Mouse (Mus musculus): Measurements from ENCODE around the gene Mcam. TPM values are rescaled to one million over a fixed set of nuclear protein-coding genes. Genes with fewer than 3 reads are reported as not detected.
"Not testable (repeated sequence)": the region's sequence is repeated elsewhere in the genome, so short reads cannot be mapped to it uniquely, and the experiment has no call there.

Mcam gene
- polyA plus RNA-seq, 1 experiment, result 14.3 TPM

- TF ChIP-seq POLR2A (IDR thresholded peaks at IDR 0.05; ENCODE audit: control insufficient read depth, low read depth, low read length), result no peak
- peak; percentile 58; the same call in 1 of the 2 replicates for TF ChIP-seq CTCF (IDR thresholded peaks at IDR 0.05; ENCODE audit: control insufficient read depth, insufficient read depth, insufficient replicate concordance, low read depth, low read length)
- Histone ChIP-seq H3K36me3 (ENCODE audit: control insufficient read depth, insufficient read depth, low read length) (no peaks in the 10 kb centered on the region; the same call in 1 of the 2 replicates), H3K27me3 (ENCODE audit: control insufficient read depth, insufficient read depth, low read length) (no peaks in the 10 kb centered on the region), H3K27ac (ENCODE audit: control insufficient read depth, insufficient read depth, low read depth, low read length) (no peak overlapping the region), H3K4me1 (ENCODE audit: control insufficient read depth, insufficient read depth, low read length) (peaks cover 26% of the 10 kb centered on the region), H3K4me3 (ENCODE audit: control insufficient read depth, low read depth, low read length) (no peak overlapping the region)
Observed at GRCm38 (mm10) chr9:44109360-44110095, 24.7 kb upstream of the Mcam start.

GRCm38 (mm10) chr9:44111909-44112308, 22.4 kb upstream of the Mcam start:
- peaks cover 27% of the 10 kb centered on the region for H3K4me1 ChIP-seq (ENCODE audit: control insufficient read depth, insufficient read depth, low read length)

GRCm38 (mm10) chr9:44113105-44113789, 21.0 kb upstream of the Mcam start, which contains the start of the genes Gm49380 and Rnf26:
TSS of gene Gm49380 (minus strand) at chr9:44113500.
TSS of gene Rnf26 (minus strand) at chr9:44113517.
- Histone ChIP-seq H3K4me3 (ENCODE audit: control insufficient read depth, low read depth, low read length) (peak within 1 kb of the TSS; percentile 89), H3K27ac (ENCODE audit: control insufficient read depth, insufficient read depth, low read depth, low read length) (peak within 1 kb of the TSS; percentile 73), H3K36me3 (ENCODE audit: control insufficient read depth, insufficient read depth, low read length) (no peaks in the 10 kb centered on the region; the same call in 1 of the 2 replicates), H3K4me1 (ENCODE audit: control insufficient read depth, insufficient read depth, low read length) (peaks cover 14% of the 10 kb centered on the region), H3K27me3 (ENCODE audit: control insufficient read depth, insufficient read depth, low read length) (no peaks in the 10 kb centered on the region)
- TF ChIP-seq POLR2A (IDR thresholded peaks at IDR 0.05; ENCODE audit: control insufficient read depth, low read depth, low read length), result peak; percentile 78
- no peak for TF ChIP-seq CTCF (IDR thresholded peaks at IDR 0.05; ENCODE audit: control insufficient read depth, insufficient read depth, insufficient replicate concordance, low read depth, low read length)

More at GRCm38 (mm10) chr9:44111909-44112308, 22.4 kb upstream of the Mcam start:
- not testable (repeated sequence) for H3K4me3 ChIP-seq (ENCODE audit: control insufficient read depth, low read depth, low read length); H3K27me3 ChIP-seq (ENCODE audit: control insufficient read depth, insufficient read depth, low read length); H3K27ac ChIP-seq (ENCODE audit: control insufficient read depth, insufficient read depth, low read depth, low read length); H3K36me3 ChIP-seq (ENCODE audit: control insufficient read depth, insufficient read depth, low read length)

GRCm38 (mm10) chr9:44114453-44114852, 19.8 kb upstream of the Mcam start:
- Histone ChIP-seq H3K27ac (ENCODE audit: control insufficient read depth, insufficient read depth, low read depth, low read length) (no peak overlapping the region), H3K36me3 (ENCODE audit: control insufficient read depth, insufficient read depth, low read length) (no peaks in the 10 kb centered on the region; the same call in 1 of the 2 replicates), H3K4me3 (ENCODE audit: control insufficient read depth, low read depth, low read length) (peak overlapping the region; percentile 89; the same call in 1 of the 2 replicates), H3K4me1 (ENCODE audit: control insufficient read depth, insufficient read depth, low read length) (peaks cover 3% of the 10 kb centered on the region), H3K27me3 (ENCODE audit: control insufficient read depth, insufficient read depth, low read length) (no peaks in the 10 kb centered on the region)
- no peak for TF ChIP-seq POLR2A (IDR thresholded peaks at IDR 0.05; ENCODE audit: control insufficient read depth, low read depth, low read length)
- no peak for TF ChIP-seq CTCF (IDR thresholded peaks at IDR 0.05; ENCODE audit: control insufficient read depth, insufficient read depth, insufficient replicate concordance, low read depth, low read length)

DNA sequence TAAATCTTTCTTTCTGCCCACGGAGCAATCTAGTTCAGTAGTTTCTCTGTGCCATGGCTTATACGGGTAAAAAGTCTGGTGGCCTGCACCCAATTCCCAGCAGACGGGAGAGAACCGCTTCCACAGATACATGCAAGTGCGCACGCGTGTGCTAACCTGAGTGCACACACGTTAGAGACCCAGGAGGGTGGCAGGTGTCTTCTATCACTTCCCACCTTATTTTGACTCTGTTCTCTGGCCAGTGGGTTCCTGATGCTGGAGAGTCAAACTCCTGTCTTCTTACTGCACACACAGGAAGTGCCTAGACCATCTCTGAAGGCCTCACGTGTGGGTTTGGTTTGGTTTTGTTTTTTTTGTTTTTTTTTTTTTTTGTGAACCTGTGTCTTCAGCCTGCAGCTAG, 18.7 kb upstream of the Mcam start:
- Histone ChIP-seq H3K36me3 (ENCODE audit: control insufficient read depth, insufficient read depth, low read length) (no peaks in the 10 kb centered on the region), H3K4me3 (ENCODE audit: control insufficient read depth, low read depth, low read length) (no peak overlapping the region; the same call in 1 of the 2 replicates), H3K4me1 (ENCODE audit: control insufficient read depth, insufficient read depth, low read length) (peaks cover 3% of the 10 kb centered on the region), H3K27me3 (ENCODE audit: control insufficient read depth, insufficient read depth, low read length) (no peaks in the 10 kb centered on the region), H3K27ac (ENCODE audit: control insufficient read depth, insufficient read depth, low read depth, low read length) (no peak overlapping the region)
- TF ChIP-seq CTCF (IDR thresholded peaks at IDR 0.05; ENCODE audit: control insufficient read depth, insufficient read depth, insufficient replicate concordance, low read depth, low read length) (no peak), POLR2A (IDR thresholded peaks at IDR 0.05; ENCODE audit: control insufficient read depth, low read depth, low read length) (no peak)

DNA sequence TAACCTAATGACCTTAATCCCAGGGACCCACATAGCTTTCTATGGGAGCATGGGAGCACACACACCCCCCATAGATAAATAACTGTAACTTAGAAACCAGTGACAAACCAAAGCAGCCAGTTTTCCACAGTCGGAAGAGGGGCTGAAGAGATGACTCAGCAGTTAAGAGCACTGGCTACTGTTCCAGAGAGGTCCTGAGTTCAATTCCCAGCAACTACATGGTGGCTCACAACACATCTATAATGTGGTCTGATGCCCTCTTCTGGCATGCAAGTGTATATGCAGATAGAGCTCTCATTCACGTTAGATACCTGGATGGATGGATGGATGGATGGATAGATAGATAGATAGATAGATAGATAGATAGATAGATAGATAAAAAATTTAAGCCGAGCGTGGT, 18.1 kb upstream of the Mcam start:
- Histone ChIP-seq H3K4me3 (ENCODE audit: control insufficient read depth, low read depth, low read length) (no peak overlapping the region), H3K36me3 (ENCODE audit: control insufficient read depth, insufficient read depth, low read length) (no peaks in the 10 kb centered on the region), H3K27me3 (ENCODE audit: control insufficient read depth, insufficient read depth, low read length) (no peaks in the 10 kb centered on the region), H3K4me1 (ENCODE audit: control insufficient read depth, insufficient read depth, low read length) (peaks cover 3% of the 10 kb centered on the region), H3K27ac (ENCODE audit: control insufficient read depth, insufficient read depth, low read depth, low read length) (no peak overlapping the region)
- TF ChIP-seq POLR2A (IDR thresholded peaks at IDR 0.05; ENCODE audit: control insufficient read depth, low read depth, low read length) (no peak), CTCF (IDR thresholded peaks at IDR 0.05; ENCODE audit: control insufficient read depth, insufficient read depth, insufficient replicate concordance, low read depth, low read length) (no peak)

DNA sequence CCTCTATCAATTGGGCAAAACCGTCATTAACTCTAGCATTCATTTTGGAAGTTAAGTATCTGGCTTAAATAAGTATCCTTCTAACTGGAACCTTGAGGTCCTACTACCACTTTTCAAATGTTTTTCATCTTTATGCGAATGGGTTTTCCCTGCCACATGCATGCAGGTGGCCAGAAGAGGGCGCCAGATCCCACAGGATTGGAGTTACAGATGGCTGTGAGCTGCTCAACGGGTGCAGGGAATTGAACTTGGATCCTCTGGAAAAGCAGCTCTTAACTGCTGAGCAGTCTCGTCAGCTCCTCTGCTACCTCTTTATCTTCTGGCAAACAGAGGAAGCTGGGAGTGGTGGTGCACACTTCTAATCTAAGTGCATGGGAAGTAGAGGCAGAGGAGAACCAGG, 15.3 kb upstream of the Mcam start:
- Histone ChIP-seq H3K27me3 (ENCODE audit: control insufficient read depth, insufficient read depth, low read length) (no peaks in the 10 kb centered on the region), H3K36me3 (ENCODE audit: control insufficient read depth, insufficient read depth, low read length) (no peaks in the 10 kb centered on the region), H3K4me3 (ENCODE audit: control insufficient read depth, low read depth, low read length) (no peak overlapping the region), H3K27ac (ENCODE audit: control insufficient read depth, insufficient read depth, low read depth, low read length) (no peak overlapping the region), H3K4me1 (ENCODE audit: control insufficient read depth, insufficient read depth, low read length) (peaks cover 3% of the 10 kb centered on the region)
- TF ChIP-seq POLR2A (IDR thresholded peaks at IDR 0.05; ENCODE audit: control insufficient read depth, low read depth, low read length) (no peak), CTCF (IDR thresholded peaks at IDR 0.05; ENCODE audit: control insufficient read depth, insufficient read depth, insufficient replicate concordance, low read depth, low read length) (peak; percentile 74; the same call in 1 of the 2 replicates)
